Mouse (Mus musculus): ENCODE results near the gene Nfya. TPM values are rescaled to one million over a fixed set of nuclear protein-coding genes. Genes with fewer than 3 reads are reported as not detected.

Nfya gene
- total RNA-seq (2012; rRNA removed): 23.3 and 25.2 TPM in 2 replicates

DNA sequence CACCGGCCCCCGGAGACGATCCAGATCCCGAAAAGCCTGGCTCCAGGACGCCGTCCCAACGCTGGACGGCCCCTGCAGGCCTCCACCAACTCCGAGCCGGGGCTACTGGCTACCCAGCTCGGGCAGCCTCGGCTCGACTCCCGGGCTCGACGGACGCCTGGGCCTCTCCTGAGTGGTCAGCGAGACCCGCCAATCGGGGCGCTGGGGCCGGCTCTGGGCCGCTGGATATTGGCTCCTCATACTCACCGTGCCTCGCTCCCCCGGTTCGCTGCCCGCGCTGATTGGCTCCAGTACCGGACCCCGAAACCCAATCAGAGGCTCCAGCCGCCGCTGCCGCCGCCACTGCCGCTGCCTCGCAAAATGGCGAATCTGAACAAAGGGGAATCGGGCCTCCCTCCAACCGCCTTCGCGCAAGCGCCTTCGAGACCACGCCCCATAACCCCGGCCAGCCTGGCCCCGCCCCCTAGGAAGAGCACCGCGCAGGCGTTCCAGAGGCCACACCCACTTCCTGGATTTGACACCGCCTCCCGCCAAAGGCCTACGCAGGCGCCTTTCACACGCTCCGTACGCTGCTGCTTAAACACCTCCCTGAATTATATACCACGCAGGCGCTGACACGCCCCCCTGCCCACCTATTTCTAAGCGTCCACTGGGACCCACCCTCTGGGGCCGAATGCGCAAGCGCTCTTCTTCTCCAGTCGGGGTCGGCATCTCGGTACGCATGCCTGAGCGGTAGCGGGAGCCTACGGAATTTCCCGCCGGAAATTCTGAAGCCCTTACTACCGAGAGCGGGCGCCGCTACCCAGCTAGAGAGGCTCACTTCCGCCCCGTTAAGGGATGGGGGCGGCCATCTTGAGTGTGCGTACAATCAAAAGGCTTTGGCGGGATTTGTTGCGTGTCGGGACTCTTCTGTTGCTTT, at the start of gene Nfya, which contains the start of gene Oard1:
Nfya (minus strand) TSS at position 527 of the 919 bp plus-strand sequence.
Oard1 (plus strand) TSS at position 635 of the 919 bp plus-strand sequence.
- H3K4me3 ChIP-seq (ENCODE audit: insufficient read depth in 1 of 2, low read depth in 1 of 2, low read length in 2 of 2, poor library complexity in 1 of 2, severe bottlenecking in 1 of 2): peak within 1 kb of the TSS; percentile 94
- TF ChIP-seq MAFK (IDR thresholded peaks at IDR 0.05; ENCODE audit: insufficient read depth, low read depth, low read length): no peak
- peak; percentile 70; the same call in 1 of the 2 replicates for TF ChIP-seq HCFC1 (IDR thresholded peaks at IDR 0.05; ENCODE audit: borderline replicate concordance, insufficient read depth, low read length)
- TF ChIP-seq ZC3H11A (IDR thresholded peaks at IDR 0.05; ENCODE audit: borderline replicate concordance, low read depth, low read length): no peak
- TF ChIP-seq CHD2 (IDR thresholded peaks at IDR 0.05; ENCODE audit: low read depth, low read length): no peak
- no peak for TF ChIP-seq ZNF384 (IDR thresholded peaks at IDR 0.05; ENCODE audit: low read depth, low read length)
- H3K4me1 ChIP-seq (ENCODE audit: control insufficient read depth in 2 of 2, insufficient read depth in 2 of 2, low read length in 2 of 2, poor library complexity in 1 of 2): peaks cover 0 to 4% of the 10 kb centered on the region in 2 experiments; a peak in 3 of 4 replicates
- DNase-seq (ENCODE audit: low read depth, low spot score): peak; percentile 99
- H3K36me3 ChIP-seq (ENCODE audit: control insufficient read depth, insufficient read depth, low read length, poor library complexity, severe bottlenecking): peaks cover 15% of the 10 kb centered on the region
- H3K9ac ChIP-seq (ENCODE audit: insufficient read depth, low read depth, low read length, poor library complexity, severe bottlenecking): peak within 1 kb of the TSS; percentile 100
- H3K9me3 ChIP-seq (ENCODE audit: control insufficient read depth, insufficient read depth, low read depth, low read length): no peaks in the 10 kb centered on the region
- H3K27ac ChIP-seq (ENCODE audit: insufficient read depth, low read depth, low read length, poor library complexity, severe bottlenecking): peak within 1 kb of the TSS; percentile 98
- in situ Hi-C loops (cut with MboI; ENCODE audit: low sequenced_read_pairs in 2 of 2, unreplicated experiment in 2 of 2): no loop called here

DNA sequence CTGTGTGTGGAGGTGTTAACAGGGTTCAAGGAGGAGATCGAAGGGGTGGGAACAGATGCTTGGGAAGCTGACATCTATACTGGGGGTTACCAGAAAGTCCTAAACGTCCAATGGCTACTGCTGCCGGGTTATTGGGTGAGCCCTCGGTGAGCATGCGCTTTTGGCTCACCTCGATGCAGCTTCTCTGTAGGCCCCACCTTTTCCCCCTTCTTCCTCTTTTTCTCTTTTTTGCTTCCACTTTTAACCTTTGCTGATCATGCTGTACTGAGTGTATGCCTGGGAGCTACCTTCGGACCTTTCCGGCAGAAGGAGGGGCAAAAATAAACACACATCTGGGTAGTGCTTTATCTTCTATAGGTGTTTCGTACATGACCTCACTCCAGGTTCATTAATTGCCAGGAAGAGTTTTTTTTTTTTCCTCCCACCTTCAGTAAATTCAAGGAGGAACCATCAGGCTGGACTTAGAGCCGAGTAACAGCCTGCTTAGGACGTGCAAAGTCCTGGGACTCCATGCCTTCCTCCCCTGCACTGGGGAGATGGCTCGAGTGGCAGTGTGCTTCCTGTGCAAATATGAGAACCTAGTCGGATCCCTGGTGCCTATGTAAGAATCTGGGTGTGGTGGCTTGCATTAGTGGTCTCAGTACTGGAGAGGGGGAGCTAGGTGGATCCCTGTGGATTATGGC, 48.4 kb upstream of the Nfya start:
- no peak for DNase-seq (ENCODE audit: low read depth, low spot score)
- no peaks in the 10 kb centered on the region; a peak in 1 of 4 replicates for H3K4me1 ChIP-seq (ENCODE audit: control insufficient read depth in 2 of 2, insufficient read depth in 2 of 2, low read length in 2 of 2, poor library complexity in 1 of 2)
- H3K36me3 ChIP-seq (ENCODE audit: control insufficient read depth, insufficient read depth, low read length, poor library complexity, severe bottlenecking): no peaks in the 10 kb centered on the region
- no peak overlapping the region for H3K9ac ChIP-seq (ENCODE audit: insufficient read depth, low read depth, low read length, poor library complexity, severe bottlenecking)
- no peak for TF ChIP-seq ZC3H11A (IDR thresholded peaks at IDR 0.05; ENCODE audit: borderline replicate concordance, low read depth, low read length)
- TF ChIP-seq CHD2 (IDR thresholded peaks at IDR 0.05; ENCODE audit: low read depth, low read length): no peak
- TF ChIP-seq HCFC1 (IDR thresholded peaks at IDR 0.05; ENCODE audit: borderline replicate concordance, insufficient read depth, low read length): no peak
- no peak overlapping the region for H3K4me3 ChIP-seq (ENCODE audit: insufficient read depth in 1 of 2, low read depth in 1 of 2, low read length in 2 of 2, poor library complexity in 1 of 2, severe bottlenecking in 1 of 2)
- H3K27ac ChIP-seq (ENCODE audit: insufficient read depth, low read depth, low read length, poor library complexity, severe bottlenecking): no peak overlapping the region
- in situ Hi-C loops (cut with MboI; ENCODE audit: low sequenced_read_pairs in 2 of 2, unreplicated experiment in 2 of 2): no loop called here
- H3K9me3 ChIP-seq (ENCODE audit: control insufficient read depth, insufficient read depth, low read depth, low read length): no peaks in the 10 kb centered on the region

DNA sequence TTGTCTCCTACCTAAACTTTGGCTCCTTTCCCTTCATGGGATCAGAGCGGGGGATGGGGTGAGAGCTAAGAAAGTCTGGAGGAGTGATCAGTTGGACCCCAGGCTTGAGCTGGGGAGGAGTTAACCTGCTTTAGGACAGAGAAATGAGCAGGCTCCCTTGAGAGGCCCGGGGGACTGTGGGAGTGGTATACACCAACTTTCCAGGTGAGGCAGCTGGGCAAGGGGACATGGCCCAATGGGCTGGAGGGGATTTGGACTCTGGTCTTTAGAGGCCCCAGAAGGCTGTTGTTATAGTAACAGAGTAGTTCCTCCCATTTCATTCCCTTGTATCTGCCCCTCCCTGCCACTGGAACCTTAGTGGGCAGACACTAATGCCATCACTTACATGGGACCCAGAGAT, 46.2 kb upstream of the Nfya start:
- DNase-seq (ENCODE audit: low read depth, low spot score): no peak
- peaks cover 3 to 11% of the 10 kb centered on the region in 2 experiments; a peak in 3 of 4 replicates for H3K4me1 ChIP-seq (ENCODE audit: control insufficient read depth in 2 of 2, insufficient read depth in 2 of 2, low read length in 2 of 2, poor library complexity in 1 of 2)
- no peaks in the 10 kb centered on the region for H3K36me3 ChIP-seq (ENCODE audit: control insufficient read depth, insufficient read depth, low read length, poor library complexity, severe bottlenecking)
- H3K9ac ChIP-seq (ENCODE audit: insufficient read depth, low read depth, low read length, poor library complexity, severe bottlenecking): no peak overlapping the region
- in situ Hi-C loops (cut with MboI; ENCODE audit: low sequenced_read_pairs in 2 of 2, unreplicated experiment in 2 of 2): no loop called here
- no peak overlapping the region for H3K27ac ChIP-seq (ENCODE audit: insufficient read depth, low read depth, low read length, poor library complexity, severe bottlenecking)
- H3K9me3 ChIP-seq (ENCODE audit: control insufficient read depth, insufficient read depth, low read depth, low read length): no peaks in the 10 kb centered on the region
- H3K4me3 ChIP-seq (ENCODE audit: insufficient read depth in 1 of 2, low read depth in 1 of 2, low read length in 2 of 2, poor library complexity in 1 of 2, severe bottlenecking in 1 of 2): no peak overlapping the region
- no peak for TF ChIP-seq ZNF384 (IDR thresholded peaks at IDR 0.05; ENCODE audit: low read depth, low read length)
- TF ChIP-seq HCFC1 (IDR thresholded peaks at IDR 0.05; ENCODE audit: borderline replicate concordance, insufficient read depth, low read length): no peak
- no peak for TF ChIP-seq ZC3H11A (IDR thresholded peaks at IDR 0.05; ENCODE audit: borderline replicate concordance, low read depth, low read length)
- no peak for TF ChIP-seq CHD2 (IDR thresholded peaks at IDR 0.05; ENCODE audit: low read depth, low read length)
- TF ChIP-seq MAFK (IDR thresholded peaks at IDR 0.05; ENCODE audit: insufficient read depth, low read depth, low read length): no peak

DNA sequence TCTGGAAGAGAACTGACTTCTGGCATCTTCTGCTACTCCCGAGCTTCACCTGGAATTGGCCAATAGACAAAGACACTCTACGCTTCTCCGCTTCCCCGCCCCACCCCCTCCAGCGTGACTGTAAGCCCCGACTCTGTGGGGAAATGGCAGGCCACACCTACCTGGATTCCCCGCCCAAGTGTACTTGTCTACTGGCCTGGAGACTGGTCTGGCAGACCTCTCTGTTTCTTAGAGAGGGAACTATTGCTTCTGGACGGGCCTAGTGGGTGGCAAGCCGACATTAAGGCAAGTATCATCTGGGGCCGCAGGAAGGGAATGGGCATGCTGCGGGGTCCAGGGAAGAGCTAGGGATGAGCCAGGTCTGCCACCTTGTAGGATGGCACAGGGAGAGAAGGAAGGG, 45.0 kb upstream of the Nfya start, which contains the start of gene Unc5cl:
Unc5cl (plus strand) TSS at position 214 of the 400 bp plus-strand sequence.
- peak; percentile 70 for DNase-seq (ENCODE audit: low read depth, low spot score)
- Histone ChIP-seq H3K36me3 (ENCODE audit: control insufficient read depth, insufficient read depth, low read length, poor library complexity, severe bottlenecking) (no peaks in the 10 kb centered on the region), H3K4me1 (ENCODE audit: control insufficient read depth in 2 of 2, insufficient read depth in 2 of 2, low read length in 2 of 2, poor library complexity in 1 of 2) (peaks cover 3 to 14% of the 10 kb centered on the region in 2 experiments; a peak in 3 of 4 replicates), H3K27ac (ENCODE audit: insufficient read depth, low read depth, low read length, poor library complexity, severe bottlenecking) (no peak within 1 kb of the TSS), H3K9me3 (ENCODE audit: control insufficient read depth, insufficient read depth, low read depth, low read length) (no peaks in the 10 kb centered on the region), H3K9ac (ENCODE audit: insufficient read depth, low read depth, low read length, poor library complexity, severe bottlenecking) (peak within 1 kb of the TSS; percentile 18; the same call in 1 of the 2 replicates), H3K4me3 (ENCODE audit: insufficient read depth in 1 of 2, low read depth in 1 of 2, low read length in 2 of 2, poor library complexity in 1 of 2, severe bottlenecking in 1 of 2) (peak within 1 kb of the TSS; percentile 50 to 62)
- TF ChIP-seq MAFK (IDR thresholded peaks at IDR 0.05; ENCODE audit: insufficient read depth, low read depth, low read length): no peak
- no peak for TF ChIP-seq HCFC1 (IDR thresholded peaks at IDR 0.05; ENCODE audit: borderline replicate concordance, insufficient read depth, low read length)
- TF ChIP-seq ZC3H11A (IDR thresholded peaks at IDR 0.05; ENCODE audit: borderline replicate concordance, low read depth, low read length): no peak
- no peak for TF ChIP-seq ZNF384 (IDR thresholded peaks at IDR 0.05; ENCODE audit: low read depth, low read length)
- TF ChIP-seq CHD2 (IDR thresholded peaks at IDR 0.05; ENCODE audit: low read depth, low read length): no peak
- in situ Hi-C loops (cut with MboI; ENCODE audit: low sequenced_read_pairs in 2 of 2, unreplicated experiment in 2 of 2): no loop called here

Data from ES-E14 (cell line).